Mouse (Mus musculus) kidney, adult 2 months (tissue): Measurements from ENCODE around the gene Phactr3. TPM values are rescaled to one million over a fixed set of nuclear protein-coding genes. Genes with fewer than 3 reads are reported as not detected.

Experiments
- DNase-seq: peaks from one replicate; pipeline ENCODE4 v3.0.0; 2021
- H3K27ac ChIP-seq: fragments of 200-500 bp; 2 replicates; pipeline ENCODE4 v1.5.1; 2012; ENCODE audit warnings: low read depth, low read length, control low read depth, inconsistent platforms; ENCODE audit not compliant: insufficient read depth
- H3K27me3 ChIP-seq: fragments of 200-500 bp; replicated peaks from 2 replicates; pipeline ENCODE4 v1.6.1; 2012; ENCODE audit warnings: mild to moderate bottlenecking, moderate library complexity, low read length, inconsistent platforms; ENCODE audit not compliant: control insufficient read depth, insufficient read depth
- H3K36me3 ChIP-seq: fragments of 200-500 bp; 2 replicates; pipeline ENCODE4 v1.6.1; 2012; ENCODE audit warnings: mild to moderate bottlenecking, moderate library complexity, low read length, inconsistent platforms; ENCODE audit not compliant: control insufficient read depth, insufficient read depth
- H3K4me1 ChIP-seq: fragments of 200-500 bp; 2 replicates; pipeline ENCODE4 v1.6.1; 2011; ENCODE audit warnings: low read length; ENCODE audit not compliant: control insufficient read depth, insufficient read depth
- H3K4me3 ChIP-seq: fragments of 200-500 bp; 2 replicates; pipeline ENCODE4 v1.5.1; 2011; ENCODE audit warnings: mild to moderate bottlenecking, low read depth, low read length, control low read depth; ENCODE audit not compliant: insufficient read depth
- CTCF ChIP-seq: fragments of 200-500 bp; conservative IDR thresholded peaks from 2 replicates; pipeline ENCODE4 v1.5.1; 2011; ENCODE audit warnings: low read depth, mild to moderate bottlenecking, control low read depth, low read length, moderate library complexity, mixed read lengths; ENCODE audit not compliant: insufficient read depth, insufficient read length
- POLR2A ChIP-seq: fragments of 200-500 bp; IDR thresholded peaks from one replicate; pipeline ENCODE4 v1.6.1; 2011; ENCODE audit warnings: low read depth, low read length, control low read depth
- WGBS: fragments of 180-500 bp; shearing (Covaris S2); methylation state at CpG from one replicate; pipeline ENCODE4 v1.1.7; 2018; 5-methylcytosine and 5-hydroxymethylcytosine counted together
- polyA plus RNA-seq: library from polyadenylated mRNA; depleted of rRNA; stranded (reverse); fragments of >200 nt; gene quantifications from 2 replicates; pipeline ENCODE4 v1.2.3, GENCODE M21; 2012

Phactr3 gene
- polyA plus RNA-seq, 1 experiment, result 0.17 TPM

GRCm38 (mm10) chr2:178277206-178277605 lies 158.4 kb downstream of the Phactr3 start:
- TF ChIP-seq POLR2A (no peak), CTCF (no peak)
- WGBS, result 3% methylated on average over 6 of the region's 6 CpGs
- Histone ChIP-seq H3K36me3 (no peaks in the 10 kb centered on the region), H3K4me3 (no peak overlapping the region), H3K27me3 (no peaks in the 10 kb centered on the region), H3K4me1 (no peaks in the 10 kb centered on the region), H3K27ac (no peak overlapping the region)
- peak; percentile 69 for DNase-seq

GRCm38 (mm10) chr2:178281183-178281582 lies 162.4 kb downstream of the Phactr3 start:
- WGBS, result 34% methylated on average over 3 of the region's 3 CpGs
- Histone ChIP-seq H3K4me3 (no peak overlapping the region), H3K27me3 (no peaks in the 10 kb centered on the region), H3K36me3 (no peaks in the 10 kb centered on the region), H3K27ac (no peak overlapping the region), H3K4me1 (no peaks in the 10 kb centered on the region)
- DNase-seq, result no peak
- no peak for TF ChIP-seq POLR2A
- no peak for TF ChIP-seq CTCF

GRCm38 (mm10) chr2:178287285-178287684 lies 168.5 kb downstream of the Phactr3 start:
- Histone ChIP-seq H3K27ac (no peak overlapping the region), H3K27me3 (no peaks in the 10 kb centered on the region), H3K4me3 (no peak overlapping the region), H3K36me3 (no peaks in the 10 kb centered on the region), H3K4me1 (no peaks in the 10 kb centered on the region)
- no peak for TF ChIP-seq CTCF
- TF ChIP-seq POLR2A, result no peak
- peak; percentile 3 for DNase-seq
- WGBS, result 81% methylated on average over 5 of the region's 5 CpGs

GRCm38 (mm10) chr2:178288666-178289065 lies 169.9 kb downstream of the Phactr3 start:
- Histone ChIP-seq H3K27me3 (no peaks in the 10 kb centered on the region), H3K4me3 (no peak overlapping the region), H3K4me1 (no peaks in the 10 kb centered on the region), H3K27ac (no peak overlapping the region), H3K36me3 (no peaks in the 10 kb centered on the region)
- TF ChIP-seq POLR2A (no peak), CTCF (no peak)
- WGBS, result 85% methylated on average over 3 of the region's 3 CpGs
- DNase-seq, result no peak

- H3K36me3 ChIP-seq, result no peaks in the 10 kb centered on the region
- no peaks in the 10 kb centered on the region for H3K4me1 ChIP-seq
- H3K4me3 ChIP-seq, result no peak overlapping the region
- H3K27ac ChIP-seq, result no peak overlapping the region
- TF ChIP-seq POLR2A (no peak), CTCF (no peak)
- DNase-seq, result no peak
- no peaks in the 10 kb centered on the region for H3K27me3 ChIP-seq
- WGBS, result 68% methylated on average over 8 of the region's 8 CpGs
Observed at GRCm38 (mm10) chr2:178303453-178304187, 184.8 kb downstream of the Phactr3 start.

- H3K4me3 ChIP-seq, result no peak overlapping the region
- TF ChIP-seq CTCF, result no peak
- no peak for TF ChIP-seq POLR2A
- DNase-seq, result no peak
- no peak overlapping the region for H3K27ac ChIP-seq
- WGBS, result 56% methylated on average over 1 of the region's 1 CpGs
- H3K27me3 ChIP-seq, result no peaks in the 10 kb centered on the region
- no peaks in the 10 kb centered on the region for H3K36me3 ChIP-seq
- no peaks in the 10 kb centered on the region for H3K4me1 ChIP-seq
Observed at GRCm38 (mm10) chr2:178304188-178304529, 185.4 kb downstream of the Phactr3 start.

- TF ChIP-seq POLR2A, result no peak
- TF ChIP-seq CTCF, result no peak
- H3K36me3 ChIP-seq, result no peaks in the 10 kb centered on the region
- H3K27me3 ChIP-seq, result no peaks in the 10 kb centered on the region
- no peaks in the 10 kb centered on the region for H3K4me1 ChIP-seq
- 81% methylated on average over 6 of the region's 6 CpGs for WGBS
- H3K4me3 ChIP-seq, result no peak overlapping the region
- DNase-seq, result no peak
- no peak overlapping the region for H3K27ac ChIP-seq
Observed at GRCm38 (mm10) chr2:178304669-178305068, 185.9 kb downstream of the Phactr3 start.

GRCm38 (mm10) chr2:178313539-178313938 lies 194.8 kb downstream of the Phactr3 start:
- no peaks in the 10 kb centered on the region for H3K36me3 ChIP-seq
- TF ChIP-seq CTCF (no peak), POLR2A (no peak)
- no peak overlapping the region for H3K4me3 ChIP-seq
- no peaks in the 10 kb centered on the region for H3K27me3 ChIP-seq
- no peak overlapping the region for H3K27ac ChIP-seq
- 61% methylated on average over 7 of the region's 7 CpGs for WGBS
- DNase-seq, result no peak
- H3K4me1 ChIP-seq, result no peaks in the 10 kb centered on the region
